Mouse (Mus musculus) cerebellum, adult 2 months (tissue): ENCODE data around the gene Rin3.

Source experiments
- CTCF ChIP-seq: fragments of 200-500 bp; IDR thresholded peaks from 2 replicates; pipeline ENCODE4 v1.5.1; 2011; ENCODE audit warnings: low read depth, mild to moderate bottlenecking, control low read depth, low read length, moderate library complexity, borderline replicate concordance; ENCODE audit not compliant: insufficient read depth
- POLR2A ChIP-seq: fragments of 200-500 bp; IDR thresholded peaks from 2 replicates; pipeline ENCODE4 v1.6.1; 2011; ENCODE audit warnings: low read length, control low read depth, borderline replicate concordance; ENCODE audit not compliant: insufficient read depth

DNA sequence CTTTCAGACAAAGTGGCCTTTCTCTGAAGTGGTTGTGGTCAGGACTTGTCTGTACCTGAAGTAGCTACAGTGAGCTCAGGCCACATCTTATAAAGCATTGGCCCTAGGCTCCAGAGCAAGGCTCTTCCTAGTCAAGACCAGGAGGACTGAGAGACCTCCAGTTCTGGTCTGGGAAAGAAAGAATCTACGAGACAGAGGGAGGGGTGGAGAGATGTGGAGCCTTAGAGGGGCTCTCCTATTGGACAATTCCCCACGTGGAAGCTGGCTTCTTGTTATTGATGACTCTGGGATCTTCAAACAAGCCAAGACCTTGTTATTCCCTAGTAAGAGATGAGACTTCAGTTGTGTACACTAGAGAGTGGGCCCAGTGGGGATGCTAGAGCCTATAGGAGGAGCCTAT lies 6.0 kb downstream of the Rin3 start:
- TF ChIP-seq POLR2A (no peak), CTCF (no peak)
